Mouse (Mus musculus): ENCODE measurements around the gene Bach2.

GRCm38 (mm10) chr4:32529443-32529995 is 290.9 kb downstream of the Bach2 start:
- TF ChIP-seq CTCF (IDR thresholded peaks at IDR 0.05; ENCODE audit: low read depth): no peak
- no peak for TF ChIP-seq EP300 (IDR thresholded peaks at IDR 0.05; ENCODE audit: low read depth)

Data from heart, postnatal 0 days (tissue).